Mouse (Mus musculus) cortical plate, adult 2 months (tissue): ENCODE results near the gene Isg20l2.
"Not testable (repeated sequence)": the region's sequence is repeated elsewhere in the genome, so short reads cannot be mapped to it uniquely, and the experiment has no call there.

Experiments used
- CTCF ChIP-seq: fragments of 200-500 bp; IDR thresholded peaks from 2 replicates; pipeline ENCODE4 v1.5.1; 2011; ENCODE audit warnings: mild to moderate bottlenecking, control low read depth, low read length; ENCODE audit not compliant: insufficient read depth; ENCODE audit errors: extremely low read depth
- POLR2A ChIP-seq: fragments of 200-500 bp; IDR thresholded peaks from 2 replicates; pipeline ENCODE4 v1.6.1; 2011; ENCODE audit warnings: mild to moderate bottlenecking, low read length, control low read depth; ENCODE audit not compliant: insufficient read depth; ENCODE audit errors: extremely low read depth

GRCm38 (mm10) chr3:87901959-87902358, 28.2 kb upstream of the Isg20l2 start:
- not testable (repeated sequence) for TF ChIP-seq POLR2A, CTCF
